Mouse (Mus musculus) hindbrain, postnatal 0 days (tissue): ENCODE measurements around the gene Dock9. TPM values are rescaled to one million over a fixed set of nuclear protein-coding genes. Genes with fewer than 3 reads are reported as not detected.

Experiments
- ATAC-seq: fragments of 200-750 bp; cut with Nextera tagmentation; 2 replicates; pipeline ENCODE4 v1.8.0; 2017; ENCODE audit warnings: mild to moderate bottlenecking, moderate TSS enrichment, moderate library complexity
- DNase-seq: peaks from one replicate; pipeline ENCODE4 v3.0.0-alpha.2; 2015; ENCODE audit warnings: low spot score
- H3K27ac ChIP-seq: fragments of 300-500 bp; sonication (generic); 2 replicates; pipeline ENCODE4 v1.5.1; 2014; ENCODE audit warnings: mild to moderate bottlenecking
- H3K27me3 ChIP-seq: fragments of 300-500 bp; sonication (generic); 2 replicates; pipeline ENCODE4 v1.6.1; 2014; ENCODE audit warnings: low read length, mixed read lengths; ENCODE audit not compliant: insufficient read depth
- H3K36me3 ChIP-seq: fragments of 300-500 bp; sonication (generic); 2 replicates; pipeline ENCODE4 v1.6.1; 2014; ENCODE audit warnings: low read length, mixed read lengths; ENCODE audit not compliant: insufficient read depth
- H3K4me1 ChIP-seq: fragments of 300-500 bp; sonication (generic); 2 replicates; pipeline ENCODE4 v1.6.1; 2014; ENCODE audit warnings: antibody characterized with exemption, low read length, mixed read lengths; ENCODE audit not compliant: insufficient read depth
- H3K4me2 ChIP-seq: fragments of 300-500 bp; sonication (generic); 2 replicates; pipeline ENCODE4 v1.6.1; 2014; ENCODE audit warnings: low read depth, mild to moderate bottlenecking, low read length, moderate library complexity, mixed read lengths
- H3K4me3 ChIP-seq: fragments of 300-500 bp; sonication (generic); 2 replicates; pipeline ENCODE4 v1.5.1; 2014; ENCODE audit warnings: low read length
- H3K9ac ChIP-seq: fragments of 300-500 bp; sonication (generic); replicated peaks from 2 replicates; pipeline ENCODE4 v1.6.1; 2014; ENCODE audit warnings: mild to moderate bottlenecking, low read length, moderate library complexity, mixed read lengths
- H3K9me3 ChIP-seq: fragments of 300-500 bp; sonication (generic); 2 replicates; pipeline ENCODE4 v1.6.1; 2016; ENCODE audit warnings: low read length, mixed read lengths
- CTCF ChIP-seq: IDR thresholded peaks from 2 replicates; pipeline ENCODE4 v1.5.1; 2016; ENCODE audit warnings: antibody characterized with exemption, control low read depth, low read depth
- WGBS: fragments of 180-500 bp; shearing (Covaris S2); extraction: QIAGEN DNeasy Blood & Tissue Kit; methylation state at CpG from one replicate; pipeline ENCODE4 v1.1.7; 2014; 5-methylcytosine and 5-hydroxymethylcytosine counted together
- polyA plus RNA-seq: library from polyadenylated mRNA; unstranded; fragments of >200 nt; fragmentation: Nextera tagmentation; extraction: Ambion mirVana; gene quantifications from 2 replicates; pipeline ENCODE4 v1.2.1, GENCODE M21; 2015
- total RNA-seq: library from RNA; depleted of rRNA; stranded (reverse); fragments of >200 nt; gene quantifications from 2 replicates; pipeline ENCODE4 v1.2.3, GENCODE M21; 2014; rRNA removed

The Dock9 gene
- total RNA-seq (46.0 and 51.3 TPM in 2 replicates), polyA plus RNA-seq (11.7 and 12.7 TPM in 2 replicates)

- WGBS, result 2% methylated on average over 102 of the region's 106 CpGs
- TF ChIP-seq CTCF, result no peak
- DNase-seq (peak; percentile 81), ATAC-seq (peak; percentile 85)
- Histone ChIP-seq H3K4me2 (peak within 1 kb of the TSS; percentile 92), H3K9ac (peak within 1 kb of the TSS; percentile 67), H3K4me1 (no peaks in the 10 kb centered on the region), H3K9me3 (no peaks in the 10 kb centered on the region), H3K4me3 (peak within 1 kb of the TSS; percentile 73), H3K27ac (peak within 1 kb of the TSS; percentile 89), H3K36me3 (no peaks in the 10 kb centered on the region), H3K27me3 (no peaks in the 10 kb centered on the region)
Measured at GRCm38 (mm10) chr14:121797457-121798410, at the start of gene Dock9. Gene Dock9, minus strand, starts transcription at chr14:121797837.

GRCm38 (mm10) chr14:121844486-121844885 is 46.8 kb upstream of the Dock9 start:
- no peak for DNase-seq
- Histone ChIP-seq H3K4me2 (no peak overlapping the region), H3K27me3 (no peaks in the 10 kb centered on the region), H3K9ac (no peak overlapping the region), H3K4me1 (no peaks in the 10 kb centered on the region), H3K4me3 (no peak overlapping the region), H3K9me3 (no peaks in the 10 kb centered on the region), H3K27ac (no peak overlapping the region), H3K36me3 (no peaks in the 10 kb centered on the region)
- no peak for ATAC-seq
- no peak for TF ChIP-seq CTCF
- whole genome bisulfite sequencing, result 45% methylated on average over 8 of the region's 8 CpGs

GRCm38 (mm10) chr14:121840217-121840616 is 42.6 kb upstream of the Dock9 start:
- no peak for TF ChIP-seq CTCF
- H3K4me1 ChIP-seq, result no peaks in the 10 kb centered on the region
- H3K36me3 ChIP-seq, result no peaks in the 10 kb centered on the region
- DNase-seq (no peak), ATAC-seq (no peak)
- H3K4me2 ChIP-seq, result no peak overlapping the region
- H3K27ac ChIP-seq, result no peak overlapping the region
- H3K9ac ChIP-seq, result no peak overlapping the region
- no peaks in the 10 kb centered on the region for H3K27me3 ChIP-seq
- H3K9me3 ChIP-seq, result no peaks in the 10 kb centered on the region
- WGBS, result 87% methylated on average over 8 of the region's 8 CpGs
- no peak overlapping the region for H3K4me3 ChIP-seq

- DNase-seq (no peak), ATAC-seq (no peak)
- Histone ChIP-seq H3K9me3 (no peaks in the 10 kb centered on the region), H3K36me3 (no peaks in the 10 kb centered on the region), H3K4me3 (no peak overlapping the region), H3K4me1 (no peaks in the 10 kb centered on the region), H3K27me3 (no peaks in the 10 kb centered on the region), H3K4me2 (no peak overlapping the region), H3K27ac (no peak overlapping the region), H3K9ac (no peak overlapping the region)
- WGBS, result 92% methylated on average over 4 of the region's 4 CpGs
- TF ChIP-seq CTCF, result no peak
Measured at GRCm38 (mm10) chr14:121838161-121838560, 40.5 kb upstream of the Dock9 start.

GRCm38 (mm10) chr14:121833001-121833520 is 35.4 kb upstream of the Dock9 start:
- no peak for TF ChIP-seq CTCF
- no peaks in the 10 kb centered on the region for H3K27me3 ChIP-seq
- WGBS, result 72% methylated on average over 2 of the region's 2 CpGs
- no peaks in the 10 kb centered on the region for H3K9me3 ChIP-seq
- H3K9ac ChIP-seq, result no peak overlapping the region
- H3K27ac ChIP-seq, result no peak overlapping the region
- no peak for ATAC-seq
- H3K36me3 ChIP-seq, result no peaks in the 10 kb centered on the region
- no peaks in the 10 kb centered on the region for H3K4me1 ChIP-seq
- peak; percentile 33 for DNase-seq
- H3K4me3 ChIP-seq, result no peak overlapping the region
- no peak overlapping the region for H3K4me2 ChIP-seq

GRCm38 (mm10) chr14:121829816-121830442 is 32.3 kb upstream of the Dock9 start:
- DNase-seq (no peak), ATAC-seq (no peak)
- no peaks in the 10 kb centered on the region for H3K9me3 ChIP-seq
- H3K36me3 ChIP-seq, result no peaks in the 10 kb centered on the region
- no peaks in the 10 kb centered on the region for H3K4me1 ChIP-seq
- no peak for TF ChIP-seq CTCF
- H3K27me3 ChIP-seq, result no peaks in the 10 kb centered on the region
- H3K9ac ChIP-seq, result no peak overlapping the region
- no peak overlapping the region for H3K4me2 ChIP-seq
- no peak overlapping the region for H3K27ac ChIP-seq
- no peak overlapping the region for H3K4me3 ChIP-seq
- 88% methylated on average over 4 of the region's 4 CpGs for WGBS
